Mouse (Mus musculus) C2C12 (cell line): Measurements from ENCODE around the gene Mmp17. TPM values are rescaled to one million over a fixed set of nuclear protein-coding genes. Genes with fewer than 3 reads are reported as not detected.

Source experiments
- H3K27me3 ChIP-seq: one replicate; pipeline ENCODE4 v1.6.1; 2011; ENCODE audit not compliant: control insufficient read depth, insufficient read depth, insufficient read length
- H3K36me3 ChIP-seq: one replicate; pipeline ENCODE4 v1.6.1; 2011; ENCODE audit not compliant: control insufficient read depth, insufficient read depth
- H3K4me3 ChIP-seq: one replicate; pipeline ENCODE4 v1.5.1; 2011; ENCODE audit warnings: mild to moderate bottlenecking, control low read depth; ENCODE audit not compliant: poor library complexity, insufficient read depth, severe bottlenecking
- H3K79me2 ChIP-seq: one replicate; pipeline ENCODE4 v1.6.1; 2011; ENCODE audit not compliant: control insufficient read depth, insufficient read depth
- H3K79me3 ChIP-seq: one replicate; pipeline ENCODE4 v1.6.1; 2011; ENCODE audit warnings: low read depth, control low read depth
- H3ac ChIP-seq: one replicate; pipeline ENCODE3; 2011; ENCODE audit warnings: low read depth; ENCODE audit not compliant: control insufficient read depth, insufficient read length
- CEBPB ChIP-seq: IDR thresholded peaks from one replicate; pipeline ENCODE4 v1.6.1; 2011; ENCODE audit warnings: low read depth, mild to moderate bottlenecking, control low read depth, moderate library complexity
- CTCF ChIP-seq: IDR thresholded peaks from one replicate; pipeline ENCODE4 v1.5.1; 2011; ENCODE audit not compliant: control insufficient read depth, insufficient read depth, insufficient read length
- FOSL1 ChIP-seq: IDR thresholded peaks from one replicate; pipeline ENCODE4 v1.8.0; 2011; ENCODE audit warnings: mild to moderate bottlenecking, low read length; ENCODE audit not compliant: poor library complexity, insufficient read depth, severe bottlenecking
- MAX ChIP-seq: IDR thresholded peaks from one replicate; pipeline ENCODE4 v1.6.1; 2011; ENCODE audit warnings: mild to moderate bottlenecking, control low read depth
- MYOD1 ChIP-seq: IDR thresholded peaks from one replicate; pipeline ENCODE4 v1.6.1; 2011; ENCODE audit warnings: low read depth; ENCODE audit not compliant: control insufficient read depth, insufficient read length
- MYOG ChIP-seq: IDR thresholded peaks from one replicate; pipeline ENCODE4 v1.6.1; 2011; ENCODE audit not compliant: control insufficient read depth, insufficient read length; ENCODE audit errors: extremely low read depth
- USF1 ChIP-seq: IDR thresholded peaks from one replicate; pipeline ENCODE4 v1.6.1; 2011; ENCODE audit warnings: low read depth, mild to moderate bottlenecking, control low read depth, moderate library complexity
- polyA plus RNA-seq: library from polyadenylated mRNA; unstranded; fragments of >200 nt; fragmentation: generic; extraction: Trizol; gene quantifications from one replicate; pipeline ENCODE4 v1.2.1, GENCODE M21; 2012; ENCODE audit warnings: missing spikeins

Mmp17 gene
- polyA plus RNA-seq, 1 experiment = 0.26 TPM

GRCm38 (mm10) chr5:129545787-129546186, 38.2 kb upstream of the Mmp17 start:
- no peak for TF ChIP-seq CEBPB
- no peak for TF ChIP-seq FOSL1
- no peak for TF ChIP-seq MAX
- TF ChIP-seq CTCF = no peak
- TF ChIP-seq MYOD1 = no peak
- TF ChIP-seq USF1 = no peak
- no peak for TF ChIP-seq MYOG
- Histone ChIP-seq H3ac (no peak overlapping the region), H3K27me3 (no peaks in the 10 kb centered on the region), H3K79me2 (no peaks in the 10 kb centered on the region), H3K79me3 (no peaks in the 10 kb centered on the region), H3K4me3 (no peak overlapping the region), H3K36me3 (peaks cover 77% of the 10 kb centered on the region)

DNA sequence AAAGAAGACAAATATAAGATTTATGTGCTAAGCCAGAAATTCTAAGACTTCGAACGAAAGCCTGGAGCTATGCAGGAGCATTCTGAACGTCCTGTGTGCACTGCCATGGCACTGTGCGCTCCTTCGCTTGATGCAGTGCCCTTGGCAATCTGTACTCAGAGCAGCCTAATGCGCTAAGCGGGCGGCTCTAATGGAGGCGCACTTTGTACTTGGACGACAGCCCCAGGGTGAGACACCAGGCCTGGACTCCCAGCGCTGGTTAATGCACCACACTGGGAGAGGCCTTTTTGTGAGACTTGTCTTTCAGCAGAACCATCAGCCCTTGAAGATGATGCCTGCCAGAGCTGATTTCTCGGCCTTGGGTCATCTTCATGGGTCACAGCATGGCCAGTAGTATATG, 34.3 kb upstream of the Mmp17 start:
- H3K27me3 ChIP-seq = no peaks in the 10 kb centered on the region
- no peak for TF ChIP-seq MAX
- TF ChIP-seq USF1 = no peak
- TF ChIP-seq CTCF = no peak
- TF ChIP-seq MYOD1 = no peak
- no peak for TF ChIP-seq FOSL1
- no peak for TF ChIP-seq MYOG
- TF ChIP-seq CEBPB = no peak
- H3ac ChIP-seq = no peak overlapping the region
- H3K79me3 ChIP-seq = no peaks in the 10 kb centered on the region
- H3K79me2 ChIP-seq = no peaks in the 10 kb centered on the region
- H3K36me3 ChIP-seq = peaks cover 72% of the 10 kb centered on the region
- no peak overlapping the region for H3K4me3 ChIP-seq

- H3ac ChIP-seq = no peak overlapping the region
- no peaks in the 10 kb centered on the region for H3K79me3 ChIP-seq
- no peak for TF ChIP-seq MYOG
- TF ChIP-seq FOSL1 = no peak
- no peak for TF ChIP-seq USF1
- TF ChIP-seq CTCF = no peak
- TF ChIP-seq CEBPB = no peak
- no peak for TF ChIP-seq MAX
- no peak for TF ChIP-seq MYOD1
- no peaks in the 10 kb centered on the region for H3K79me2 ChIP-seq
- H3K4me3 ChIP-seq = no peak overlapping the region
- H3K36me3 ChIP-seq = peaks cover 71% of the 10 kb centered on the region
- no peaks in the 10 kb centered on the region for H3K27me3 ChIP-seq
Measured at GRCm38 (mm10) chr5:129550790-129551189, 33.2 kb upstream of the Mmp17 start.

GRCm38 (mm10) chr5:129551991-129552390, 32.0 kb upstream of the Mmp17 start:
- Histone ChIP-seq H3K36me3 (peaks cover 72% of the 10 kb centered on the region), H3K27me3 (no peaks in the 10 kb centered on the region)

DNA sequence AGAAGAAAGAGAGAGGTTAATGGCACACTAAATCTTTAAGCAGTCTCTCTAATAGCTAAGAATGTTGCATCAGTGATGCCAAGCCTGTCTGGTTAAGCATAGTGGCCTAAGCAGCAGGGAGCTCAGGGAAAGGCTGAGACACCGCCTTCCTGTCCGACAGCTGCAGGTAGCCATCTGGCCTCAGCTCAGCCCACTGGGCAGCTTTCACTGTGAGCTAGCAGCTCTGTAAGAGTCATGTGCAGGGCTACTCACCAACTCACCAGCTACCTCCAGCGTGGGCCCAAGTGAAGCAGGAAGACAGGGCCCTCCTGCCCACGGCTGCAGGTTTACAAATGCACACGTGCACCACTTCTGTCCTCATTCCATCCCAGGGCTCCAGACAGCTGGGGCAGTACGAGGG, 30.3 kb upstream of the Mmp17 start:
- TF ChIP-seq FOSL1 (no peak), MYOD1 (no peak), CEBPB (no peak), USF1 (no peak), MYOG (no peak), MAX (no peak), CTCF (no peak)
- Histone ChIP-seq H3ac (no peak overlapping the region), H3K27me3 (no peaks in the 10 kb centered on the region), H3K36me3 (peaks cover 80% of the 10 kb centered on the region), H3K4me3 (no peak overlapping the region), H3K79me3 (no peaks in the 10 kb centered on the region), H3K79me2 (no peaks in the 10 kb centered on the region)

More at GRCm38 (mm10) chr5:129551991-129552390, 32.0 kb upstream of the Mmp17 start:
- Histone ChIP-seq H3K79me2 (no peaks in the 10 kb centered on the region), H3K4me3 (no peak overlapping the region), H3ac (no peak overlapping the region), H3K79me3 (no peaks in the 10 kb centered on the region)
- TF ChIP-seq MYOD1 (no peak), CEBPB (no peak), MYOG (no peak), FOSL1 (no peak), CTCF (no peak), MAX (no peak), USF1 (no peak)

GRCm38 (mm10) chr5:129558591-129558990, 25.4 kb upstream of the Mmp17 start:
- H3K36me3 ChIP-seq = peaks cover 54% of the 10 kb centered on the region
- TF ChIP-seq MYOD1 (no peak), MAX (no peak), CEBPB (no peak), MYOG (no peak), FOSL1 (no peak), USF1 (no peak), CTCF (no peak)
- H3ac ChIP-seq = no peak overlapping the region
- no peaks in the 10 kb centered on the region for H3K27me3 ChIP-seq
- no peak overlapping the region for H3K4me3 ChIP-seq
- no peaks in the 10 kb centered on the region for H3K79me3 ChIP-seq
- no peaks in the 10 kb centered on the region for H3K79me2 ChIP-seq
